Comparison of ENCODE assay signal across 23 mouse cellular contexts in the genomic region with DNA sequence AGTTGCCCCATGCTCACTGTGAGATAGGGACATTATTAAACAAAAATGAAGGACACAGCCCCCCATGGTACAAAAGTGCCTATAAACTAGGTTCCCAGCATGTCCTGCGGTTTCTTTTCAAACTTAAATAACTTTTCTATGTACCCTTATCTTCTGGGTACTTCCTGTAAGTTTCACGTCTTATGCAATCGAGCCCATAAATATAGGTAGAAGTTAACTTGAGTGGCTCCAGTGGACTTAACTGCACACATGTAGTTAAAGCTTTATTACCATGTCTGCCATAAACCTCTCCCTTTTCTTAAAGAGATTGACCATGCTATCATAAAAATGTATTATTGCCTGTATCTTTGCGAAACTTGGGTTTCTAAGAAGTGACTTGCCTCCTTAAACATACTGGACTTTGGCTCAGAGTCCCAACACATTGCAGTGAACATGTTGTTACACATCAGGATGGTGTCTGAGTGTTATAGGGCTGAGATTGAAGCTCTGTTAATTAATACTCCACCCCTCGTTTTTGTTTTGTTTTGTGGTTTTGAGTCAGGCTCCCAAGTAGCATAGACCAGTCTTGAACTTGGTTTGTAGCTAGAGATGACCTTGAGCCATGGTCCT. TPM values are rescaled to one million over a fixed set of nuclear protein-coding genes. Genes with fewer than 3 reads are reported as not detected.
DNase-seq lines count a peak whose midpoint lies in the region; ATAC-seq and TF ChIP-seq lines count a peak whose summit lies in the region.
"Had no signal": no experiment of that assay in that cellular context is flagged by ENCODE, and none has a peak within 500 bp of the region (broad histone marks: within the 10 kb centered on the region; RNA-seq: fewer than 3 reads in every experiment).

No protein-coding gene starts in this region.

- no peaks in the 10 kb centered on the region for H3K36me3 ChIP-seq in intestine, embryonic 16.5 days (ENCODE audit: control insufficient read depth, insufficient read depth, low read length)
- no peaks in the 10 kb centered on the region for H3K36me3 ChIP-seq in small intestine, adult 2 months (ENCODE audit: control insufficient read depth, insufficient read depth, low read length)
- no peaks in the 10 kb centered on the region for H3K36me3 ChIP-seq in stomach, postnatal 0 days (ENCODE audit: control insufficient read depth, insufficient read depth, low read length)
- H3K36me3 ChIP-seq: forebrain, embryonic 10.5 days; hindbrain, embryonic 12.5 days; hindbrain, embryonic 15.5 days had no signal

- no peak for DNase-seq in stomach, postnatal 0 days (ENCODE audit: low spot score)
- no peak for DNase-seq in left cerebral cortex, adult 8-10 months (ENCODE audit: low spot score in 2 of 2)
- no peak for DNase-seq in thymus, postnatal 10 days (ENCODE audit: low spot score in 2 of 2)
- no peak for DNase-seq in right cerebral cortex, postnatal 25 days
- DNase-seq: adrenal gland, postnatal 10 days; adrenal gland, postnatal 36 days; cerebellum, adult 2 months; cerebellum, adult 9-11 months; cerebellum, postnatal 25 days; gastrocnemius, adult 2 months; gastrocnemius, postnatal 14 days; heart, adult 2 months had no signal

- H3K4me2 ChIP-seq in intestine, embryonic 16.5 days (ENCODE audit: low read depth, low read length) = peak overlapping the region; percentile 39
- no peak overlapping the region for H3K4me2 ChIP-seq in stomach, postnatal 0 days (replicated peaks; ENCODE audit: low read depth)
- H3K4me2 ChIP-seq: forebrain, embryonic 13.5 days; heart, embryonic 11.5 days; hindbrain, embryonic 12.5 days; hindbrain, embryonic 15.5 days had no signal

- no peaks in the 10 kb centered on the region for H3K27me3 ChIP-seq in intestine, embryonic 16.5 days (replicated peaks; ENCODE audit: control insufficient read depth, insufficient read depth, low read length)
- H3K27me3 ChIP-seq in small intestine, adult 2 months (ENCODE audit: control insufficient read depth, insufficient read depth, low read length) = no peaks in the 10 kb centered on the region
- H3K27me3 ChIP-seq in stomach, postnatal 0 days (ENCODE audit: control insufficient read depth, insufficient read depth, low read length) = no peaks in the 10 kb centered on the region
- H3K27me3 ChIP-seq: forebrain, embryonic 13.5 days; hindbrain, embryonic 15.5 days had no signal

- no peak for TF ChIP-seq EP300 in stomach, postnatal 0 days (optimal IDR thresholded peaks at IDR 0.05)

- H3K4me3 ChIP-seq in intestine, embryonic 16.5 days (ENCODE audit: low read length) = peak overlapping the region; percentile 19
- H3K4me3 ChIP-seq in small intestine, adult 2 months (ENCODE audit: low read depth, low read length) = no peak overlapping the region
- no peak overlapping the region for H3K4me3 ChIP-seq in stomach, postnatal 0 days (ENCODE audit: low read depth, low read length)
- H3K4me3 ChIP-seq: forebrain, embryonic 10.5 days; forebrain, embryonic 13.5 days; gastrocnemius, adult 2 months; heart, adult 2 months; hindbrain, embryonic 12.5 days; hindbrain, embryonic 15.5 days had no signal

- ATAC-seq in granulocyte monocyte progenitor cell, adult 5-6 weeks (replicated peaks; ENCODE audit: poor library complexity, severe bottlenecking) = peak; percentile 28; the same call in 1 of the 2 replicates
- peak; percentile 94 for ATAC-seq in intestine, embryonic 16.5 days
- peak; percentile 58; the same call in 1 of the 2 replicates for ATAC-seq in stomach, postnatal 0 days (ENCODE audit: low FRiP score, low TSS enrichment)
- no peak for ATAC-seq in inflammation-experienced regulatory T-cells, adult 6 months
- ATAC-seq: activated CD4-positive, CD25-positive, alpha-beta regulatory T cell, adult 4 months; forebrain, embryonic 13.5 days; forebrain, embryonic 16.5 days had no signal

- H3K27ac ChIP-seq in intestine, embryonic 16.5 days (ENCODE audit: low read length) = peak overlapping the region; percentile 95
- peak overlapping the region; percentile 89 for H3K27ac ChIP-seq in small intestine, adult 2 months (ENCODE audit: insufficient read depth, low read depth, low read length)
- H3K27ac ChIP-seq in stomach, postnatal 0 days (replicated peaks) = no peak overlapping the region
- H3K27ac ChIP-seq: forebrain, embryonic 10.5 days; forebrain, embryonic 13.5 days; gastrocnemius, adult 2 months; heart, adult 2 months; hindbrain, embryonic 12.5 days; hindbrain, embryonic 15.5 days had no signal

- TF ChIP-seq CTCF in small intestine, adult 2 months (IDR thresholded peaks at IDR 0.05; ENCODE audit: extremely low read depth, insufficient read length, insufficient replicate concordance, low read depth, low read length) = no peak
- no peak for TF ChIP-seq CTCF in stomach, postnatal 0 days (IDR thresholded peaks at IDR 0.05; ENCODE audit: low read depth)

- H3K9ac ChIP-seq in intestine, embryonic 16.5 days (ENCODE audit: low read depth, low read length) = no peak overlapping the region
- no peak overlapping the region for H3K9ac ChIP-seq in stomach, postnatal 0 days (ENCODE audit: low read length)
- H3K9ac ChIP-seq: forebrain, embryonic 13.5 days; hindbrain, embryonic 12.5 days; hindbrain, embryonic 15.5 days had no signal

- WGBS in intestine, embryonic 16.5 days = 54% methylated on average over 5 of the region's 5 CpGs
- 18% methylated on average over 5 of the region's 5 CpGs for WGBS in small intestine, adult 2 months
- 69% methylated on average over 5 of the region's 5 CpGs for WGBS in stomach, postnatal 0 days

- H3K4me1 ChIP-seq in intestine, embryonic 16.5 days (ENCODE audit: control insufficient read depth, insufficient read depth, low read length) = 0 out of 2 replicates have a peak, but pooled peaks cover 2% of the 10 kb centered on the region
- H3K4me1 ChIP-seq in small intestine, adult 2 months (ENCODE audit: control insufficient read depth, insufficient read depth, insufficient read length, low read length) = peaks cover 4% of the 10 kb centered on the region; the same call in 1 of the 2 replicates
- no peaks in the 10 kb centered on the region for H3K4me1 ChIP-seq in stomach, postnatal 0 days (replicated peaks; ENCODE audit: control insufficient read depth, insufficient read depth)
- H3K4me1 ChIP-seq: hindbrain, embryonic 12.5 days; hindbrain, embryonic 15.5 days had no signal

- no peak for TF ChIP-seq POLR2A in small intestine, adult 2 months (IDR thresholded peaks at IDR 0.05; ENCODE audit: low read depth, low read length)

- no peaks in the 10 kb centered on the region for H3K9me3 ChIP-seq in intestine, embryonic 16.5 days (ENCODE audit: control insufficient read depth, low read length)
- no peaks in the 10 kb centered on the region for H3K9me3 ChIP-seq in stomach, postnatal 0 days (ENCODE audit: control insufficient read depth, low read length)
- H3K9me3 ChIP-seq: forebrain, embryonic 10.5 days; forebrain, embryonic 13.5 days; hindbrain, embryonic 12.5 days; hindbrain, embryonic 15.5 days had no signal

RNA-seq across cellular contexts. Expression of gene Klf5, which starts 17.6 kb away (rescaled TPM):
- total RNA-seq in granulocyte monocyte progenitor cell, adult 5-6 weeks (2014; fragmentation: Nextera tagmentation) = 0.41 and 2.0 TPM in 2 replicates
- total RNA-seq in granulocyte monocyte progenitor cell, adult 5-6 weeks (2017) = 0.77 and 1.5 TPM in 2 replicates
- 75.3 and 80.9 TPM in 2 replicates for polyA plus RNA-seq in intestine, embryonic 16.5 days (2015; fragmentation: Nextera tagmentation; extraction: Ambion mirVana)
- 77.7 and 232 TPM in 2 replicates for polyA plus RNA-seq in small intestine, adult 2 months (2012; rRNA removed)
- 101 and 112 TPM in 2 replicates for polyA plus RNA-seq in stomach, postnatal 0 days (2015; fragmentation: Nextera tagmentation; extraction: Ambion mirVana)
- 10 to 100 TPM; 16.5 to 19.7 (median 16.7) TPM for total RNA-seq in left cerebral cortex, adult 8-10 months (2022)
- polyA plus RNA-seq in inflammation-experienced regulatory T-cells, adult 6 months (2017; shearing (Covaris generic)) = not detected
- polyA plus RNA-seq: activated CD4-positive, CD25-positive, alpha-beta regulatory T cell, adult 4 months had no signal

Comparison
In these comparisons a context has a peak if more than half of its experiments do, and no peak if none do; other contexts are left out.
1. RNA of gene Klf5, which starts 17.6 kb away (polyA plus RNA-seq): 77.7 to 232 TPM in small intestine, adult 2 months, 101 to 112 TPM in stomach, postnatal 0 days and 75.3 to 80.9 TPM in intestine, embryonic 16.5 days; not detected in inflammation-experienced regulatory T-cells, adult 6 months; every median in the first group is over 10 times any median in the second.